Comparison of ENCODE assay signal across 9 mouse cellular contexts in the genomic region with DNA sequence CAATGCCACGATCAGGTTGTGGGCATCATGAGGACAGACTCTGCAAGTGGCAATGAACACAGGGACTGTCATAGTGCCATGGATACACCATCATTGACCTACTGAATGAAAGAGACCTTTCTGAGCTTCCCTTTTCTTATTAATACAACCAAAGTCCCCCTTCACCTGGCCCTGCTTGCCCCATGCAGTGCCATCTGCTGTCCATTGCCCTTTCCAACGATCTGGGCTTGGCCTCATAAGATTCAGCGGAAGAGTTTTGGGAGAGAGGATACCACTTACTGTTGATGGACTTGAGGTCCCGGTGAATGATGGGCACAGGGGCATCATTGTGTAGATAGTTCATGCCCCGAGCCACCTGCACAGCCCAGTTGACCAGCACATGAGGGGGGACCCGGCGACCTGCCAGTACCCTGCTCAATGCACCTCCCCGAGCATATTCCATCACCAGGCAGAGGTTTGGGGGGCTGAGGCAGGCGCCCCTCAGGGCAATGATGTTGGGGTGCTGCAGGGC. TPM values are rescaled to one million over a fixed set of nuclear protein-coding genes. Genes with fewer than 3 reads are reported as not detected.
DNase-seq lines count a peak whose midpoint lies in the region; ATAC-seq and TF ChIP-seq lines count a peak whose summit lies in the region.
"Had no signal": no experiment of that assay in that cellular context is flagged by ENCODE, and none has a peak within 500 bp of the region (broad histone marks: within the 10 kb centered on the region; RNA-seq: fewer than 3 reads in every experiment).

No protein-coding gene starts in this region.

- DNase-seq in heart, adult 2 months = no peak
- no peak for DNase-seq in heart, postnatal 36 days
- DNase-seq in liver, embryonic 14.5 days (ENCODE audit: low read depth in 3 of 3, low spot score in 3 of 3) = no peak
- no peak for DNase-seq in adrenal gland, postnatal 14 days
- no peak for DNase-seq in adrenal gland, postnatal 25 days

- no peak for TF ChIP-seq POLR2A in heart, adult 2 months (IDR thresholded peaks at IDR 0.05; ENCODE audit: insufficient read depth, low read depth, low read length)

- no peaks in the 10 kb centered on the region for H3K27me3 ChIP-seq in heart, adult 2 months (ENCODE audit: control insufficient read depth, insufficient read depth, low read length)
- no peaks in the 10 kb centered on the region for H3K27me3 ChIP-seq in C2C12 (ENCODE audit: control insufficient read depth, insufficient read depth, insufficient read length)
- H3K27me3 ChIP-seq in forebrain, embryonic 12.5 days = no peaks in the 10 kb centered on the region
- H3K27me3 ChIP-seq in liver, embryonic 14.5 days (ENCODE audit: control insufficient read depth, insufficient read depth, low read length) = peaks cover 10% of the 10 kb centered on the region

- 0 out of 2 replicates have a peak, but pooled peaks have one; percentile 5 for TF ChIP-seq CTCF in heart, adult 2 months (IDR thresholded peaks at IDR 0.05)
- no peak for TF ChIP-seq CTCF in C2C12 (IDR thresholded peaks at IDR 0.05; ENCODE audit: control insufficient read depth, insufficient read depth, insufficient read length)
- no peak for TF ChIP-seq CTCF in liver, embryonic 14.5 days (IDR thresholded peaks at IDR 0.05; ENCODE audit: low read depth)

- peaks cover 8% of the 10 kb centered on the region for H3K4me1 ChIP-seq in heart, adult 2 months (ENCODE audit: control insufficient read depth, insufficient read depth, low read length)
- H3K4me1 ChIP-seq in forebrain, embryonic 12.5 days = peaks cover 45% of the 10 kb centered on the region
- H3K4me1 ChIP-seq in liver, embryonic 14.5 days (replicated peaks; ENCODE audit: control insufficient read depth in 2 of 2, insufficient read depth in 2 of 2, low read length in 1 of 2) = peaks cover 0 to 11% of the 10 kb centered on the region in 2 experiments; a peak in 2 of 4 replicates

- H3K4me2 ChIP-seq in forebrain, embryonic 12.5 days = peak overlapping the region; percentile 100
- peak overlapping the region; percentile 100 for H3K4me2 ChIP-seq in liver, embryonic 14.5 days (ENCODE audit: low read depth)

- TF ChIP-seq EP300 in heart, adult 2 months (IDR thresholded peaks at IDR 0.05; ENCODE audit: insufficient read depth, low read depth, low read length) = no peak
- no peak for TF ChIP-seq EP300 in liver, embryonic 14.5 days (IDR thresholded peaks at IDR 0.05; ENCODE audit: low read depth)

- H3K36me3 ChIP-seq in heart, adult 2 months (ENCODE audit: control insufficient read depth, insufficient read depth, low read length) = no peaks in the 10 kb centered on the region
- no peaks in the 10 kb centered on the region for H3K36me3 ChIP-seq in C2C12 (ENCODE audit: control insufficient read depth, insufficient read depth)
- H3K36me3 ChIP-seq in forebrain, embryonic 12.5 days (replicated peaks) = peaks cover 26% of the 10 kb centered on the region
- no peaks in the 10 kb centered on the region for H3K36me3 ChIP-seq in liver, embryonic 14.5 days (replicated peaks; ENCODE audit: control insufficient read depth, insufficient read depth, low read depth)

- WGBS in heart, adult 2 months = 56% methylated on average over 9 of the region's 9 CpGs
- 54% methylated on average over 9 of the region's 9 CpGs for WGBS in forebrain, embryonic 12.5 days
- 41% methylated on average over 9 of the region's 9 CpGs for WGBS in liver, embryonic 14.5 days (ENCODE audit: insufficient replicate concordance)

- ATAC-seq in forebrain, embryonic 12.5 days (ENCODE audit: low FRiP score) = no peak
- ATAC-seq in liver, embryonic 14.5 days (ENCODE audit: insufficient read depth) = no peak
- ATAC-seq in monocyte, adult 5-6 weeks (replicated peaks; ENCODE audit: insufficient number of reproducible peaks, low FRiP score, low TSS enrichment, poor library complexity, severe bottlenecking) = no peak

- intact Hi-C loops in heart, adult 2 months (cut with DNase I) = loop anchor here (10.0 kb wide), 1 partner anchor 318 kb away; the partner anchor contains the start of genes Gm20479 and Shkbp1
- intact Hi-C loops in heart, postnatal 36 days (cut with DNase I) = loop anchor here (5.0 kb wide), 1 partner anchor 316 kb away; the partner anchor contains the start of genes Gm20479 and Shkbp1

- peak overlapping the region; percentile 95; the same call in 1 of the 2 replicates for H3K27ac ChIP-seq in heart, adult 2 months
- H3K27ac ChIP-seq in forebrain, embryonic 12.5 days = no peak overlapping the region
- no peak overlapping the region for H3K27ac ChIP-seq in liver, embryonic 14.5 days

- H3K4me3 ChIP-seq in heart, adult 2 months = peak overlapping the region; percentile 56
- peak overlapping the region; percentile 53 for H3K4me3 ChIP-seq in C2C12 (ENCODE audit: insufficient read depth, poor library complexity, severe bottlenecking)
- H3K4me3 ChIP-seq in forebrain, embryonic 12.5 days (replicated peaks) = peak overlapping the region; percentile 92
- peak overlapping the region; percentile 67 to 77; a peak in 3 of 4 replicates for H3K4me3 ChIP-seq in liver, embryonic 14.5 days (ENCODE audit: insufficient read depth in 1 of 2, low read depth in 2 of 2, low read length in 2 of 2)

- peak overlapping the region; percentile 49 for H3ac ChIP-seq in C2C12 (ENCODE audit: control insufficient read depth, insufficient read length, low read depth)

- no peaks in the 10 kb centered on the region for H3K9me3 ChIP-seq in forebrain, embryonic 12.5 days
- H3K9me3 ChIP-seq in liver, embryonic 14.5 days (ENCODE audit: control insufficient read depth, low read length) = no peaks in the 10 kb centered on the region

- peaks cover 2% of the 10 kb centered on the region; the same call in 1 of the 2 replicates for H3K79me2 ChIP-seq in heart, adult 2 months (replicated peaks; ENCODE audit: control insufficient read depth, insufficient read depth, low read length)
- H3K79me2 ChIP-seq in C2C12 (ENCODE audit: control insufficient read depth, insufficient read depth) = peaks cover 19% of the 10 kb centered on the region

- peak overlapping the region; percentile 86 for H3K9ac ChIP-seq in heart, adult 2 months (ENCODE audit: low read depth, low read length)
- H3K9ac ChIP-seq in forebrain, embryonic 12.5 days = peak overlapping the region; percentile 96
- H3K9ac ChIP-seq in liver, embryonic 14.5 days (replicated peaks) = no peak overlapping the region; the same call in 1 of the 2 replicates

- H3K79me3 ChIP-seq in C2C12 (ENCODE audit: low read depth) = peaks cover 2% of the 10 kb centered on the region

TF ChIP-seq in C2C12, 6 proteins besides CTCF, POLR2A, EP300 and RAD21:
- no peak for TF ChIP-seq MYOG (IDR thresholded peaks at IDR 0.05; ENCODE audit: control insufficient read depth, extremely low read depth, insufficient read length)
- no peak for TF ChIP-seq MYOD1 (IDR thresholded peaks at IDR 0.05; ENCODE audit: control insufficient read depth, insufficient read length, low read depth)
- no peak for TF ChIP-seq FOSL1 (IDR thresholded peaks at IDR 0.05; ENCODE audit: insufficient read depth, low read length, poor library complexity, severe bottlenecking)
- no peak for TF ChIP-seq MAX (IDR thresholded peaks at IDR 0.05)
- no peak for TF ChIP-seq USF1 (IDR thresholded peaks at IDR 0.05; ENCODE audit: low read depth)
- no peak for TF ChIP-seq CEBPB (IDR thresholded peaks at IDR 0.05; ENCODE audit: low read depth)

RNA-seq across cellular contexts. Expression of gene Map3k10, which starts 1.3 kb away (rescaled TPM):
- 10 to 100 TPM; 20.6 to 21.7 TPM for total RNA-seq in heart, adult 2 months (2021)
- polyA plus RNA-seq in heart, adult 2 months (2012; rRNA removed) = 13.5 and 14.6 TPM in 2 replicates
- 10 to 100 TPM; 20.6 to 23.1 TPM for total RNA-seq in heart, postnatal 36 days (2021)
- polyA plus RNA-seq in C2C12 (2012; fragmentation: generic; extraction: Trizol) = 31.4 TPM
- 15.4 and 16.2 TPM in 2 replicates for polyA plus RNA-seq in forebrain, embryonic 12.5 days (2016; fragmentation: Nextera tagmentation; extraction: Ambion mirVana)
- polyA plus RNA-seq in liver, embryonic 14.5 days (2012; rRNA removed) = 3.4 and 3.5 TPM in 2 replicates
- 1.00 and 1.0 TPM in 2 replicates for polyA plus RNA-seq in liver, embryonic 14.5 days (2014; fragmentation: Nextera tagmentation; extraction: Ambion mirVana)
- total RNA-seq in adrenal gland, postnatal 14 days (2021) = 25.3 and 29.6 TPM in 2 replicates
- total RNA-seq in monocyte, adult 5-6 weeks (2017) = 3.2 to 18.5 TPM (median 4.4 TPM) in 3 replicates
- 27.2 and 30.2 TPM in 2 replicates for total RNA-seq in adrenal gland, postnatal 25 days (2021)

RNA-seq across cellular contexts. Expression of gene Zfp607b, which starts 16.0 kb away (rescaled TPM):
- total RNA-seq in heart, adult 2 months (2021) = under 1 TPM; 0.42 to 0.52 TPM
- 0.18 and 0.20 TPM in 2 replicates for polyA plus RNA-seq in heart, adult 2 months (2012; rRNA removed)
- total RNA-seq in heart, postnatal 36 days (2021) = under 1 TPM; 0.44 to 0.60 TPM
- polyA plus RNA-seq in C2C12 (2012; fragmentation: generic; extraction: Trizol) = 0.75 TPM
- 9.6 and 10.1 TPM in 2 replicates for polyA plus RNA-seq in forebrain, embryonic 12.5 days (2016; fragmentation: Nextera tagmentation; extraction: Ambion mirVana)
- polyA plus RNA-seq in liver, embryonic 14.5 days (2012; rRNA removed) = 0.11 and 0.19 TPM in 2 replicates
- polyA plus RNA-seq in liver, embryonic 14.5 days (2014; fragmentation: Nextera tagmentation; extraction: Ambion mirVana) = 0.23 and 0.25 TPM in 2 replicates
- 1.6 and 2.6 TPM in 2 replicates for total RNA-seq in adrenal gland, postnatal 14 days (2021)
- 0.58 to 1.4 TPM in 2 of 3 replicates, not detected in the other for total RNA-seq in monocyte, adult 5-6 weeks (2017)
- 0.81 and 1.3 TPM in 2 replicates for total RNA-seq in adrenal gland, postnatal 25 days (2021)

RNA-seq across cellular contexts. Expression of gene Ttc9b, which starts 19.4 kb away (rescaled TPM):
- not detected for total RNA-seq in heart, adult 2 months (2021)
- polyA plus RNA-seq in heart, adult 2 months (2012; rRNA removed) = not detected in 2 replicates
- total RNA-seq in heart, postnatal 36 days (2021) = not detected
- 0.11 TPM for polyA plus RNA-seq in C2C12 (2012; fragmentation: generic; extraction: Trizol)
- polyA plus RNA-seq in forebrain, embryonic 12.5 days (2016; fragmentation: Nextera tagmentation; extraction: Ambion mirVana) = 21.4 and 24.8 TPM in 2 replicates
- 0.05 TPM in 1 of 2 replicates, not detected in the other for polyA plus RNA-seq in liver, embryonic 14.5 days (2012; rRNA removed)
- not detected in 2 replicates for polyA plus RNA-seq in liver, embryonic 14.5 days (2014; fragmentation: Nextera tagmentation; extraction: Ambion mirVana)
- total RNA-seq in adrenal gland, postnatal 14 days (2021) = 0.26 and 0.83 TPM in 2 replicates
- not detected in 3 replicates for total RNA-seq in monocyte, adult 5-6 weeks (2017)
- total RNA-seq in adrenal gland, postnatal 25 days (2021) = not detected in 2 replicates
- polyA plus RNA-seq: gonadal fat pad, adult 2 months had no signal

RNA-seq across cellular contexts. Expression of gene Zfp60, which starts 58.1 kb away (rescaled TPM):
- total RNA-seq in heart, adult 2 months (2021) = 1 to 10 TPM; 8.8 to 8.9 TPM
- polyA plus RNA-seq in heart, adult 2 months (2012; rRNA removed) = 1.6 and 3.7 TPM in 2 replicates
- total RNA-seq in heart, postnatal 36 days (2021) = 1 to 10 TPM; 7.9 to 8.3 TPM
- 1.3 TPM for polyA plus RNA-seq in C2C12 (2012; fragmentation: generic; extraction: Trizol)
- 108 and 118 TPM in 2 replicates for polyA plus RNA-seq in forebrain, embryonic 12.5 days (2016; fragmentation: Nextera tagmentation; extraction: Ambion mirVana)
- polyA plus RNA-seq in liver, embryonic 14.5 days (2012; rRNA removed) = 0.97 and 1.4 TPM in 2 replicates
- polyA plus RNA-seq in liver, embryonic 14.5 days (2014; fragmentation: Nextera tagmentation; extraction: Ambion mirVana) = 3.1 and 4.5 TPM in 2 replicates
- 12.5 and 16.0 TPM in 2 replicates for total RNA-seq in adrenal gland, postnatal 14 days (2021)
- total RNA-seq in monocyte, adult 5-6 weeks (2017) = 5.2 to 9.4 TPM (median 7.4 TPM) in 3 replicates
- 16.5 and 18.6 TPM in 2 replicates for total RNA-seq in adrenal gland, postnatal 25 days (2021)
